Mouse (Mus musculus): ENCODE measurements around the gene Lcp2. TPM values are rescaled to one million over a fixed set of nuclear protein-coding genes. Genes with fewer than 3 reads are reported as not detected.

Lcp2 gene
- 1.2 and 1.5 TPM in 2 replicates for polyA plus RNA-seq (2015; fragmentation: Nextera tagmentation; extraction: Ambion mirVana)

DNA sequence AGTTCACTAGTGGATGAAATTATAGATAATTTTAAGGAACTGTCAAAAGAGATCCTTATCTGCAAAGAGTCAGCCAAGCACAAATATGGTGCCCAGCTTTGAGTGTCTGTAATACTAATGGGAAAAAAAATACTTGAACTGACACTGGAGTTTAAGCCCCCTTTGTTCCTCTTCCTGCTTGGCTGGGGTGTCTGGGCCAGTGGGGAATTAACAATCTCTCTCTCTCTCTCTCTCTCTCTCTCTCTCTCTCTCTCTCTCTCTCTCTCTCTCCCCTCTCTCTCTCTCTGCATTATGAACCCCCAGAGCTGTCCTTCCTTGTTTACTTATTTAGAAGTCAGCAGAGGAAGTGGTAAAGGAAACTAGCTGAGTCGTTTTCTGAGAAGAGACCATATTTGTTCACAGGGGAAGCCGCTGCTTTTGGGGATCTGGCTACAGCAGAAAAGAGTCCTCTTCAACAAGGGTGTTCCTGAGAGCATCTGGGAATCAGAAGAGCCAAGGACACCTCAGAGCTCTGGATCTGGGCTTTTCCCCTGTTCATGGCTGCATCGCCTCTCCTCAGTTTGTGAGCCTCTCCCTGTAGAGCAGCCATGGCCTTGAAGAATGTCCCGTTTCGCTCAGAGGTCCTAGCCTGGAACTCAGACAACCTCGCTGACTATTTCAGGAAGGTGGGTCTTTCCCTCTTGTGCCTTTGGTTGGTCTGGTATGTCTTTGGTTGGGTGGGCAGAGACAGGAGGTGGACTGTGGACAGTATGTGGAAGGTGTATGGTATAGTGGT, at the start of gene Lcp2:
Gene Lcp2, plus strand, starts transcription at position 154 of the 775 bp plus-strand sequence.
- Histone ChIP-seq H3K4me2 (replicated peaks) (no peak within 1 kb of the TSS), H3K4me1 (replicated peaks) (no peaks in the 10 kb centered on the region), H3K27me3 (no peaks in the 10 kb centered on the region), H3K4me3 (replicated peaks) (no peak within 1 kb of the TSS), H3K27ac (no peak within 1 kb of the TSS), H3K36me3 (no peaks in the 10 kb centered on the region), H3K9me3 (no peaks in the 10 kb centered on the region), H3K9ac (replicated peaks) (no peak within 1 kb of the TSS)
- ATAC-seq: no peak
- WGBS: 87% methylated on average over 6 of the region's 6 CpGs

GRCm38 (mm10) chr11:33998244-33998643, 48.5 kb upstream of the Lcp2 start:
- H3K4me3 ChIP-seq (replicated peaks): no peak overlapping the region
- peak overlapping the region; percentile 36; the same call in 1 of the 2 replicates for H3K9ac ChIP-seq (replicated peaks)
- 42% methylated on average over 10 of the region's 10 CpGs for WGBS
- peak overlapping the region; percentile 56 for H3K27ac ChIP-seq
- H3K27me3 ChIP-seq: no peaks in the 10 kb centered on the region
- peaks cover 19% of the 10 kb centered on the region for H3K4me1 ChIP-seq (replicated peaks)
- no peak overlapping the region for H3K4me2 ChIP-seq (replicated peaks)
- ATAC-seq: peak; percentile 63; the same call in 1 of the 2 replicates
- H3K9me3 ChIP-seq: no peaks in the 10 kb centered on the region
- H3K36me3 ChIP-seq: no peaks in the 10 kb centered on the region

DNA sequence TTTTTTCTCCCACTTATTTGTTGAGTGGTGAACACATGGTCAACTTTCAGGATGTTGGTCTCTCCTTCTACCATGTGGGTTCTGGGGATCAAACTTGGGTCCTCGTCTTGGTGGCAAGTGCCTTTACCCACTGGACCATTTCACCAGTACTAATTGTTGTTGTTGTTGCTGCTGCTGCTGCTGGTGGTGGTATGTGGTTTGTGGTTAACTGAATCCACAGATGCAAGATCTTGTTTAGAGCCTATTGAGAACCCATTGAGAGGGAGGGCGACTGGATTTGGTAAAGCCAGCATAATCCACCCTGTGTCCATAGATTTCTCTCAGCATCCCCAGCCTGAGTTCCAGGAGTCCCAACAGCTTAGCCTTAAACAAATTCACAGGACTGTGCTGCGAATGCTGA, 46.3 kb upstream of the Lcp2 start:
- H3K9ac ChIP-seq (replicated peaks): no peak overlapping the region
- H3K9me3 ChIP-seq: no peaks in the 10 kb centered on the region
- 77% methylated on average over 3 of the region's 3 CpGs for WGBS
- no peak for ATAC-seq
- no peaks in the 10 kb centered on the region for H3K36me3 ChIP-seq
- H3K27me3 ChIP-seq: no peaks in the 10 kb centered on the region
- peaks cover 16% of the 10 kb centered on the region for H3K4me1 ChIP-seq (replicated peaks)
- no peak overlapping the region for H3K4me2 ChIP-seq (replicated peaks)
- H3K27ac ChIP-seq: no peak overlapping the region
- H3K4me3 ChIP-seq (replicated peaks): no peak overlapping the region

DNA sequence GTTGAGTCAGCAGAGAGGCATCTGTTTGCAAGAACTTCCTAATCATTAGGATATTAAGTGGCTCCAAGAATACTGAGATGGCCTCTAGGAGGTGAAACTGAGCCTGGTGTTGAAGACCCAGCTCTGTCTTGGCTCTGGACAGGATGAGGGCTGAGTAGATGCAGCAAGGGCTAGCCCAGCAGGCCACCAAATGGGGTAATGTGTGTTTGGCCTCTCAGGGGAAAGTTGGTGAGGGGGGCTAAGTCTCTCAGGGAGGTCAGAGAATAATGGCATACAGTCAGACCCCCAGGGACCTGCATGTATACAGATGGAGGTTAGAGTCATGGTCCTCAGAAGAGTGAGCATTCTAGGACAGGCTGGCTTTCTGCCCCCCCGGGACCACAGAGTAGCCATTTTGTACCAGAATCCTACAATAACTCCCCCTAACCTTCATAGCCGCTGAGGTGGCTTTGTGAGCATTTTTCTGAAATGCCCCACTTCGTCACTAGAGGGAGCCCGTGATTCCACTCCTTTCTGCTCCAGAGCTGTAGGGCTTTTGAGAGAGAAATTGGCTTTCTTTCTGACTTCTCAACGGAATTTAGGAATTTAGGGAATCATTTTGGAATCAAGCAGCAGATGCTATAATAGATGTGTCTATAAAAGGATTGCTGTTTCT, 44.7 kb upstream of the Lcp2 start:
- Histone ChIP-seq H3K4me1 (replicated peaks) (peaks cover 16% of the 10 kb centered on the region), H3K4me2 (replicated peaks) (no peak overlapping the region), H3K27me3 (no peaks in the 10 kb centered on the region), H3K9ac (replicated peaks) (no peak overlapping the region), H3K4me3 (replicated peaks) (no peak overlapping the region), H3K36me3 (no peaks in the 10 kb centered on the region), H3K9me3 (no peaks in the 10 kb centered on the region), H3K27ac (no peak overlapping the region)
- 11% methylated on average over 5 of the region's 5 CpGs for WGBS
- peak; percentile 56 for ATAC-seq

DNA sequence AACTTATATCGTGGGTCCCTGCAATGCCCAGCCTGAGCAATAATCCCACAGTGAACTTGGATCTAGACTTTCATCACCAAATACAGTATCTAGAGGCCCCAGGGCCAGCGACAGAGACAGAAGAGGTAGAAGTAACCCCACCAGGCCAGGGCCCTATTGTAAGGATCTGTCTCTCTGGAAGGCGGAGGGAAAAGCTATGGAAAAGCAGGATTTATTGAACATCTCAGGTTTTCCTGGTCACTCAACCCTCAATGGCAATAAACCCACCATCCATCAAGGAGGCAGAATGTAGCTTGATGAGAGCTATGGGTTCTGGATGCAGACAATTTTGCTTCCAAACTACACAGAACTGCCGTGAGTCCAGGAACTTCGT, 44.1 kb upstream of the Lcp2 start:
- Histone ChIP-seq H3K4me3 (replicated peaks) (no peak overlapping the region), H3K36me3 (no peaks in the 10 kb centered on the region), H3K27me3 (no peaks in the 10 kb centered on the region), H3K4me1 (replicated peaks) (peaks cover 14% of the 10 kb centered on the region), H3K27ac (no peak overlapping the region), H3K9me3 (no peaks in the 10 kb centered on the region), H3K4me2 (replicated peaks) (no peak overlapping the region), H3K9ac (replicated peaks) (no peak overlapping the region)
- no peak for ATAC-seq
- WGBS: 84% methylated on average over 5 of the region's 5 CpGs

- H3K4me2 ChIP-seq (replicated peaks): no peak overlapping the region
- ATAC-seq: no peak
- WGBS: 92% methylated on average over 2 of the region's 2 CpGs
- H3K36me3 ChIP-seq: no peaks in the 10 kb centered on the region
- H3K4me1 ChIP-seq (replicated peaks): no peaks in the 10 kb centered on the region
- H3K27ac ChIP-seq: no peak overlapping the region
- H3K27me3 ChIP-seq: no peaks in the 10 kb centered on the region
- no peak overlapping the region for H3K9ac ChIP-seq (replicated peaks)
- H3K4me3 ChIP-seq (replicated peaks): no peak overlapping the region
- no peaks in the 10 kb centered on the region for H3K9me3 ChIP-seq
Observed at GRCm38 (mm10) chr11:34007616-34008015, 39.1 kb upstream of the Lcp2 start.

DNA sequence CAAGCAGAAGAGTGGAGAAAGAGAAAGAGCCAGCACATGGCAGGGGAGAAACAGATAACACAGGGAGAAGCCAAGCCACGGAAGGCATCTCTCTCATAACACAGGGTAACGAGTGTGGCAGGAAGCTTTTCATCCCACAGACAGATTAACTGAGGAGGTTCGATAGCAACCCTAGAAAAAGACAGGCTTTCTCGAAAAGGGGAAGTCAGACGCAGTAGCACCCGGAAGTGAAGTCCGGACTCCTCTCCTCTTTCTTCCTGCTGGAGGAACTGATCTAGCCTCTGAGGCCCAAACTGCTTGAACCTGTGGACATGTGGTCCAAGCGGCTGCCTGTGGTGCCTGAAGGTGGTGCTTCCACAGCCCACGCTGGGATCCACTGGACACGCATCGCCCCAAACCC, 38.5 kb upstream of the Lcp2 start:
- Histone ChIP-seq H3K27ac (no peak overlapping the region), H3K27me3 (no peaks in the 10 kb centered on the region), H3K36me3 (no peaks in the 10 kb centered on the region), H3K4me1 (replicated peaks) (no peaks in the 10 kb centered on the region), H3K4me3 (replicated peaks) (no peak overlapping the region), H3K9ac (replicated peaks) (no peak overlapping the region), H3K4me2 (replicated peaks) (no peak overlapping the region), H3K9me3 (no peaks in the 10 kb centered on the region)
- 86% methylated on average over 11 of the region's 11 CpGs for WGBS
- ATAC-seq: 0 out of 2 replicates have a peak, but pooled peaks have one; percentile 12

DNA sequence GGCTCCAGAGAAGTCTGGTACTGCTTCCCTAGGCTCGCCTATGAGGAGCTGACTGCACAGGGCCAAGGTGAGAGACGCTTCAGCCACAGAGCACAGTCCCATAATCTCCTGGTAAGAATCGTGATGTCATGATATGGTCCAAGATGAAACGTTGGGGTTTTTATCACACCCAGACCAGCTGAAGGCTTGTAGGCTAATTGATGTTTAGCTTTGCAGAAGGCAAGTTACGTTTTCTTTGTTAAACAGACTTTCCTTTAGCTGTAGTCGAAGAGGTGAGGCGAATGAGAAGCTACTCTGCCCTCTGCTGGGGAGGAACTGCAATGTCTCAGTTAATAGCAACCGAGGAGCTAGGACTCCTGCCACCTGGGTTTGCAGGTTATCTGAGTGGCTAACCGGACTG, 38.0 kb upstream of the Lcp2 start:
- no peaks in the 10 kb centered on the region for H3K9me3 ChIP-seq
- no peak overlapping the region for H3K4me3 ChIP-seq (replicated peaks)
- H3K9ac ChIP-seq (replicated peaks): no peak overlapping the region
- no peaks in the 10 kb centered on the region for H3K36me3 ChIP-seq
- H3K27ac ChIP-seq: no peak overlapping the region
- no peaks in the 10 kb centered on the region for H3K27me3 ChIP-seq
- WGBS: 52% methylated on average over 9 of the region's 9 CpGs
- no peaks in the 10 kb centered on the region for H3K4me1 ChIP-seq (replicated peaks)
- no peak overlapping the region for H3K4me2 ChIP-seq (replicated peaks)
- peak; percentile 53 for ATAC-seq

GRCm38 (mm10) chr11:34009316-34010087, 37.2 kb upstream of the Lcp2 start:
- H3K4me1 ChIP-seq (replicated peaks): no peaks in the 10 kb centered on the region
- H3K27me3 ChIP-seq: no peaks in the 10 kb centered on the region
- no peaks in the 10 kb centered on the region for H3K9me3 ChIP-seq
- no peaks in the 10 kb centered on the region for H3K36me3 ChIP-seq
- no peak overlapping the region for H3K9ac ChIP-seq (replicated peaks)
- H3K4me2 ChIP-seq (replicated peaks): no peak overlapping the region
- H3K4me3 ChIP-seq (replicated peaks): no peak overlapping the region
- no peak for ATAC-seq
- no peak overlapping the region for H3K27ac ChIP-seq
- WGBS: 79% methylated on average over 12 of the region's 12 CpGs

DNA sequence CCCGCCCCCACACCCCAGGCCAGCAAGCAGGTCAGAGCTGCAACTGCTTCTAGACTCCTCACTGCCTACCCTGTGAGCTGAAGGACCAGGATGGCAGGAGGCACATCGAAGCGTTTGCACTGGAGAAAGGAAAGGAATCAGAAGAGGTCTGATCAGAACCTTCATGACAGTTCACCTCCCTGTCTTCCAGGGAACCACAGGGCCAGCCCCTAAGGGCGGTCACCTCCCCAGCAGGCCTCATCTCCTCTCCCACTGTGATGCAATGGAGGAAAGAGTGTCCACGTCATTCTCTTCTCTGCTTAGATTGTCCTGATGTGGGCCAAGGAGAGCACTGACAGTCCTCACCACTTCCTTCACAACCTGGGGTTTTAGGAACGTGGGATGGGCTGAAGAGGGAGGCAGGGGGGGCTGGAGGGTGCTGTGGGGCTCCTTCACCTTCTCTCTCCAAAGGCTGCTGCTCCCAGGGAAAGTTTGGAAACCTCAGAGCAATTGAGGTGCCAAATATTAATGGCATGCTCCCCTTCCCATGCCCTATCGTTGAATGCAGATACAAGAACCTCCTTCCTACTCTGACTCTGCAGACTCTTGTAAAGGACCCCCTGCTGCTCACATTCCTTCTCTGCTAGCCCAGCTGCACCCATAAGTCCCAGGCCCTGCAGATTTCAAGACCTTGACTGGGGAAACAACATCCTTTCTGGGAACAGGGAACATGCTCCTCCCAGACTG, 36.4 kb upstream of the Lcp2 start:
- H3K27ac ChIP-seq: no peak overlapping the region
- WGBS: 80% methylated on average over 7 of the region's 7 CpGs
- ATAC-seq: no peak

DNA sequence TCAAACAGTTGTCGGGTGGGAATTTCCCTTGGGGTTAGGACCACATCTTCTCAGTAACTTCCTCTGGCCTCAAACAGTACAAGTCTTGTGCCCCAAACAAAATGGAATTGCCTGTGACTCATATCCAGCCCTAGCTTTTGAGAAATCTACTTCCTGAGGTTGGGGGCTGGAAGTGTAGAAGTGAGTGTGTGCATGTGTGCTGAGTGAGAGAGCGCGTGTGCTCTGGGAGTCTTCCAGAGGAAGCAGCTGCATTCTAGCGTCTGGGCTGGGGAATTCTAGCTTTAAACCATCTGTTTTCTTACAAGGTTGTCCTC, 35.9 kb upstream of the Lcp2 start:
- H3K27ac ChIP-seq: no peak overlapping the region
- 86% methylated on average over 4 of the region's 4 CpGs for WGBS
- no peaks in the 10 kb centered on the region for H3K9me3 ChIP-seq
- H3K4me3 ChIP-seq (replicated peaks): no peak overlapping the region
- H3K36me3 ChIP-seq: no peaks in the 10 kb centered on the region
- H3K4me1 ChIP-seq (replicated peaks): no peaks in the 10 kb centered on the region
- ATAC-seq: no peak
- no peak overlapping the region for H3K9ac ChIP-seq (replicated peaks)
- no peak overlapping the region for H3K4me2 ChIP-seq (replicated peaks)
- H3K27me3 ChIP-seq: no peaks in the 10 kb centered on the region

More for the DNA sequence above, 36.4 kb upstream of the Lcp2 start:
- H3K4me3 ChIP-seq (replicated peaks): no peak overlapping the region
- no peak overlapping the region for H3K4me2 ChIP-seq (replicated peaks)
- H3K9me3 ChIP-seq: no peaks in the 10 kb centered on the region
- H3K27me3 ChIP-seq: no peaks in the 10 kb centered on the region
- H3K9ac ChIP-seq (replicated peaks): no peak overlapping the region
- H3K4me1 ChIP-seq (replicated peaks): no peaks in the 10 kb centered on the region
- no peaks in the 10 kb centered on the region for H3K36me3 ChIP-seq

Measured in midbrain, embryonic 13.5 days (tissue).